Mouse (Mus musculus): ENCODE measurements around the gene Erc2.

Gene Erc2

GRCm38 (mm10) chr14:28173736-28174135, 551.5 kb downstream of the Erc2 start:
- no peak for DNase-seq (ENCODE audit: low read depth, low spot score)

- DNase-seq (ENCODE audit: low read depth, low spot score), result peak; percentile 48
Measured at GRCm38 (mm10) chr14:28181070-28181825, 559.0 kb downstream of the Erc2 start.

- no peak for DNase-seq (ENCODE audit: low read depth, low spot score)
Measured at GRCm38 (mm10) chr14:28192711-28193364, 570.6 kb downstream of the Erc2 start.

- no peak for DNase-seq (ENCODE audit: low read depth, low spot score)
Measured at GRCm38 (mm10) chr14:28203874-28204273, 581.6 kb downstream of the Erc2 start.

- DNase-seq (ENCODE audit: low read depth, low spot score), result no peak
Measured at GRCm38 (mm10) chr14:28206303-28206702, 584.1 kb downstream of the Erc2 start.

- no peak for DNase-seq (ENCODE audit: low read depth, low spot score)
Measured at GRCm38 (mm10) chr14:28225550-28225949, 603.3 kb downstream of the Erc2 start.

- DNase-seq (ENCODE audit: low read depth, low spot score), result no peak
Measured at GRCm38 (mm10) chr14:28230563-28230962, 608.3 kb downstream of the Erc2 start.

- peak; percentile 51 for DNase-seq (ENCODE audit: low read depth, low spot score)
Measured at GRCm38 (mm10) chr14:28231241-28231640, 609.0 kb downstream of the Erc2 start.

- DNase-seq (ENCODE audit: low read depth, low spot score), result peak; percentile 52
Measured at GRCm38 (mm10) chr14:28238336-28239048, 616.3 kb downstream of the Erc2 start.

GRCm38 (mm10) chr14:28240111-28240510, 617.9 kb downstream of the Erc2 start:
- DNase-seq (ENCODE audit: low read depth, low spot score), result no peak

GRCm38 (mm10) chr14:28242743-28243142, 620.5 kb downstream of the Erc2 start:
- peak; percentile 5 for DNase-seq (ENCODE audit: low read depth, low spot score)

GRCm38 (mm10) chr14:28243474-28243873, 621.2 kb downstream of the Erc2 start:
- no peak for DNase-seq (ENCODE audit: low read depth, low spot score)

GRCm38 (mm10) chr14:28262706-28263105, 640.5 kb downstream of the Erc2 start:
- no peak for DNase-seq (ENCODE audit: low read depth, low spot score)

GRCm38 (mm10) chr14:28267367-28267766, 645.1 kb downstream of the Erc2 start:
- DNase-seq (ENCODE audit: low read depth, low spot score), result no peak

- DNase-seq (ENCODE audit: low read depth, low spot score), result no peak
Measured at GRCm38 (mm10) chr14:28271846-28272245, 649.6 kb downstream of the Erc2 start.

GRCm38 (mm10) chr14:28273669-28274068, 651.4 kb downstream of the Erc2 start:
- no peak for DNase-seq (ENCODE audit: low read depth, low spot score)

GRCm38 (mm10) chr14:28274826-28275225, 652.6 kb downstream of the Erc2 start:
- no peak for DNase-seq (ENCODE audit: low read depth, low spot score)

- DNase-seq (ENCODE audit: low read depth, low spot score), result no peak
Measured at GRCm38 (mm10) chr14:28278951-28279350, 656.7 kb downstream of the Erc2 start.

GRCm38 (mm10) chr14:28280376-28280775, 658.1 kb downstream of the Erc2 start:
- DNase-seq (ENCODE audit: low read depth, low spot score), result no peak

GRCm38 (mm10) chr14:28283319-28284095, 661.3 kb downstream of the Erc2 start:
- DNase-seq (ENCODE audit: low read depth, low spot score), result peak; percentile 2

- DNase-seq (ENCODE audit: low read depth, low spot score), result no peak
Measured at GRCm38 (mm10) chr14:28286511-28286910, 664.3 kb downstream of the Erc2 start.

GRCm38 (mm10) chr14:28288196-28288595, 666.0 kb downstream of the Erc2 start:
- DNase-seq (ENCODE audit: low read depth, low spot score), result no peak

Data from R1 (cell line).